8 mouse cellular contexts compared by ENCODE assay signal in genomic region chr9:71167473-71168215, GRCm38 (mm10). TPM values are rescaled to one million over a fixed set of nuclear protein-coding genes. Genes with fewer than 3 reads are reported as not detected.
DNase-seq lines count a peak whose midpoint lies in the region; ATAC-seq and TF ChIP-seq lines count a peak whose summit lies in the region.

No protein-coding gene starts in this region.

- no peak for DNase-seq in forebrain, embryonic 11.5 days (ENCODE audit: low spot score)
- DNase-seq in lung, postnatal 10 days = peak; percentile 47
- no peak for DNase-seq in lung, postnatal 0 days (ENCODE audit: low spot score)
- DNase-seq in embryo, embryonic 9.5 days (ENCODE audit: extremely low spot score) = no peak
- DNase-seq in urinary bladder, adult 18-20 months (ENCODE audit: low spot score in 2 of 2) = no peak

- no peak overlapping the region for H3K9ac ChIP-seq in forebrain, embryonic 12.5 days
- H3K9ac ChIP-seq in forebrain, embryonic 11.5 days (ENCODE audit: low read length) = no peak overlapping the region
- H3K9ac ChIP-seq in lung, postnatal 0 days (replicated peaks; ENCODE audit: low read depth) = no peak overlapping the region
- no peak overlapping the region for H3K9ac ChIP-seq in intestine, embryonic 16.5 days (ENCODE audit: low read depth, low read length)
- no peak overlapping the region for H3K9ac ChIP-seq in midbrain, embryonic 16.5 days (ENCODE audit: low read depth, low read length)

- H3K4me3 ChIP-seq in forebrain, embryonic 12.5 days (replicated peaks) = no peak overlapping the region
- H3K4me3 ChIP-seq in forebrain, embryonic 11.5 days (ENCODE audit: low read depth, low read length) = no peak overlapping the region
- H3K4me3 ChIP-seq in lung, postnatal 0 days (ENCODE audit: low read depth, low read length) = no peak overlapping the region
- H3K4me3 ChIP-seq in intestine, embryonic 16.5 days (ENCODE audit: low read length) = no peak overlapping the region
- H3K4me3 ChIP-seq in midbrain, embryonic 16.5 days (ENCODE audit: low read depth, low read length) = no peak overlapping the region

- no peak overlapping the region for H3K4me2 ChIP-seq in forebrain, embryonic 12.5 days
- H3K4me2 ChIP-seq in forebrain, embryonic 11.5 days (ENCODE audit: low read depth, low read length, severe bottlenecking) = no peak overlapping the region
- H3K4me2 ChIP-seq in lung, postnatal 0 days (replicated peaks; ENCODE audit: low read depth, low read length) = no peak overlapping the region
- 0 out of 2 replicates have a peak overlapping the region, but pooled peaks have one; percentile 0 for H3K4me2 ChIP-seq in intestine, embryonic 16.5 days (ENCODE audit: low read depth, low read length)
- H3K4me2 ChIP-seq in midbrain, embryonic 16.5 days (ENCODE audit: low read length) = no peak overlapping the region

- H3K4me1 ChIP-seq in forebrain, embryonic 12.5 days = peaks cover 14% of the 10 kb centered on the region
- H3K4me1 ChIP-seq in forebrain, embryonic 11.5 days (replicated peaks; ENCODE audit: control insufficient read depth, insufficient read depth, low read length) = no peaks in the 10 kb centered on the region; the same call in 1 of the 2 replicates
- peaks cover 3% of the 10 kb centered on the region; the same call in 1 of the 2 replicates for H3K4me1 ChIP-seq in lung, postnatal 0 days (ENCODE audit: insufficient read depth, low read depth, low read length)
- H3K4me1 ChIP-seq in intestine, embryonic 16.5 days (ENCODE audit: control insufficient read depth, insufficient read depth, low read length) = peaks cover 17% of the 10 kb centered on the region
- H3K4me1 ChIP-seq in midbrain, embryonic 16.5 days (ENCODE audit: control insufficient read depth, insufficient read depth, low read length) = no peaks in the 10 kb centered on the region; the same call in 1 of the 2 replicates

- no peak for TF ChIP-seq CTCF in lung, postnatal 0 days (IDR thresholded peaks at IDR 0.05)

- H3K27ac ChIP-seq in forebrain, embryonic 12.5 days = peak overlapping the region; percentile 38
- no peak overlapping the region for H3K27ac ChIP-seq in forebrain, embryonic 11.5 days (ENCODE audit: low read depth, low read length)
- H3K27ac ChIP-seq in lung, postnatal 0 days (ENCODE audit: low read length) = no peak overlapping the region
- H3K27ac ChIP-seq in intestine, embryonic 16.5 days (ENCODE audit: low read length) = peak overlapping the region; percentile 68
- peak overlapping the region; percentile 57 for H3K27ac ChIP-seq in midbrain, embryonic 16.5 days (ENCODE audit: low read length)

- no peak for TF ChIP-seq EP300 in lung, postnatal 0 days (IDR thresholded peaks at IDR 0.05)

- no peaks in the 10 kb centered on the region for H3K27me3 ChIP-seq in forebrain, embryonic 12.5 days
- H3K27me3 ChIP-seq in forebrain, embryonic 11.5 days (ENCODE audit: control insufficient read depth, insufficient read depth, low read length) = no peaks in the 10 kb centered on the region
- no peaks in the 10 kb centered on the region for H3K27me3 ChIP-seq in lung, postnatal 0 days (replicated peaks; ENCODE audit: insufficient read depth, low read length)
- no peaks in the 10 kb centered on the region for H3K27me3 ChIP-seq in intestine, embryonic 16.5 days (replicated peaks; ENCODE audit: control insufficient read depth, insufficient read depth, low read length)
- no peaks in the 10 kb centered on the region for H3K27me3 ChIP-seq in midbrain, embryonic 16.5 days (ENCODE audit: control insufficient read depth, insufficient read depth, low read depth, low read length)

- no peak for ATAC-seq in forebrain, embryonic 12.5 days (ENCODE audit: low FRiP score)
- no peak for ATAC-seq in forebrain, embryonic 11.5 days (replicated peaks; ENCODE audit: low FRiP score)
- no peak; the same call in 1 of the 2 replicates for ATAC-seq in lung, postnatal 0 days
- ATAC-seq in intestine, embryonic 16.5 days = peak; percentile 67
- ATAC-seq in midbrain, embryonic 16.5 days = no peak

- no peaks in the 10 kb centered on the region for H3K9me3 ChIP-seq in forebrain, embryonic 12.5 days
- no peaks in the 10 kb centered on the region for H3K9me3 ChIP-seq in forebrain, embryonic 11.5 days (ENCODE audit: control insufficient read depth, low read length)
- H3K9me3 ChIP-seq in lung, postnatal 0 days (ENCODE audit: low read length) = no peaks in the 10 kb centered on the region
- H3K9me3 ChIP-seq in intestine, embryonic 16.5 days (ENCODE audit: control insufficient read depth, low read length) = no peaks in the 10 kb centered on the region
- no peaks in the 10 kb centered on the region for H3K9me3 ChIP-seq in midbrain, embryonic 16.5 days (replicated peaks; ENCODE audit: control insufficient read depth, low read length, poor library complexity, severe bottlenecking)

- no peaks in the 10 kb centered on the region for H3K36me3 ChIP-seq in forebrain, embryonic 12.5 days (replicated peaks)
- H3K36me3 ChIP-seq in forebrain, embryonic 11.5 days (ENCODE audit: control insufficient read depth, insufficient read depth, low read length) = no peaks in the 10 kb centered on the region
- no peaks in the 10 kb centered on the region for H3K36me3 ChIP-seq in lung, postnatal 0 days (ENCODE audit: insufficient read depth, low read length)
- H3K36me3 ChIP-seq in intestine, embryonic 16.5 days (ENCODE audit: control insufficient read depth, insufficient read depth, low read length) = no peaks in the 10 kb centered on the region
- H3K36me3 ChIP-seq in midbrain, embryonic 16.5 days (ENCODE audit: control insufficient read depth, insufficient read depth, low read length) = no peaks in the 10 kb centered on the region

- WGBS in forebrain, embryonic 12.5 days = 15% methylated on average over 2 of the region's 2 CpGs
- 20% methylated on average over 2 of the region's 2 CpGs for WGBS in forebrain, embryonic 11.5 days
- 47% methylated on average over 2 of the region's 2 CpGs for WGBS in lung, postnatal 0 days
- 36% methylated on average over 2 of the region's 2 CpGs for WGBS in intestine, embryonic 16.5 days
- WGBS in midbrain, embryonic 16.5 days = 13% methylated on average over 2 of the region's 2 CpGs

RNA-seq across cellular contexts. Expression of gene Aqp9, which starts 0.8 kb away (rescaled TPM):
- polyA plus RNA-seq in forebrain, embryonic 12.5 days (2016; fragmentation: Nextera tagmentation; extraction: Ambion mirVana) = 0.08 and 0.93 TPM in 2 replicates
- polyA plus RNA-seq in forebrain, embryonic 11.5 days (2014; fragmentation: Nextera tagmentation; extraction: Ambion mirVana) = 0.09 and 0.20 TPM in 2 replicates
- polyA plus RNA-seq in lung, postnatal 0 days (2015; fragmentation: Nextera tagmentation; extraction: Ambion mirVana) = 0.37 and 0.78 TPM in 2 replicates
- 1.1 TPM in 2 replicates for polyA plus RNA-seq in intestine, embryonic 16.5 days (2015; fragmentation: Nextera tagmentation; extraction: Ambion mirVana)
- 0.70 and 1.2 TPM in 2 replicates for polyA plus RNA-seq in midbrain, embryonic 16.5 days (2015; fragmentation: Nextera tagmentation; extraction: Ambion mirVana)

RNA-seq across cellular contexts. Expression of gene Aldh1a2, which starts 47.9 kb away (rescaled TPM):
- 5.7 TPM in 2 replicates for polyA plus RNA-seq in forebrain, embryonic 12.5 days (2016; fragmentation: Nextera tagmentation; extraction: Ambion mirVana)
- 1.2 and 1.6 TPM in 2 replicates for polyA plus RNA-seq in forebrain, embryonic 11.5 days (2014; fragmentation: Nextera tagmentation; extraction: Ambion mirVana)
- polyA plus RNA-seq in lung, postnatal 0 days (2015; fragmentation: Nextera tagmentation; extraction: Ambion mirVana) = 27.8 and 31.8 TPM in 2 replicates
- polyA plus RNA-seq in intestine, embryonic 16.5 days (2015; fragmentation: Nextera tagmentation; extraction: Ambion mirVana) = 61.4 and 68.9 TPM in 2 replicates
- polyA plus RNA-seq in midbrain, embryonic 16.5 days (2015; fragmentation: Nextera tagmentation; extraction: Ambion mirVana) = 16.3 and 20.0 TPM in 2 replicates

Comparison
In these comparisons a context has a peak if more than half of its experiments do, and no peak if none do; other contexts are left out.
1. H3K27ac ChIP-seq: peak in forebrain, embryonic 12.5 days (single experiment), intestine, embryonic 16.5 days (single experiment) and midbrain, embryonic 16.5 days (single experiment); none in forebrain, embryonic 11.5 days (single experiment) and lung, postnatal 0 days (single experiment).